Mouse (Mus musculus) intestine, embryonic 14.5 days (tissue): Measurements from ENCODE around the gene Grap. TPM values are rescaled to one million over a fixed set of nuclear protein-coding genes. Genes with fewer than 3 reads are reported as not detected.
A peak's percentile ranks its signal among the peaks of the same experiment; 100 is the strongest.

ENCODE experiments used
- ATAC-seq: fragments of 200-750 bp; cut with Nextera tagmentation; replicated peaks from 2 replicates; pipeline ENCODE4 v1.8.0; 2017; ENCODE audit warnings: low read depth, moderate number of reproducible peaks, moderate TSS enrichment, moderate library complexity; ENCODE audit not compliant: low FRiP score, low TSS enrichment
- DNase-seq: peaks from one replicate; pipeline ENCODE4 v3.0.0-alpha.2; 2018; ENCODE audit warnings: low spot score
- H3K27ac ChIP-seq: fragments of 300-500 bp; sonication (generic); 2 replicates; pipeline ENCODE4 v1.5.1; 2014; ENCODE audit warnings: low read depth, mild to moderate bottlenecking, control low read depth
- H3K27me3 ChIP-seq: fragments of 300-500 bp; sonication (generic); replicated peaks from 2 replicates; pipeline ENCODE4 v1.6.1; 2014; ENCODE audit warnings: low read length, control low read depth; ENCODE audit not compliant: control insufficient read depth, insufficient read depth
- H3K36me3 ChIP-seq: fragments of 300-500 bp; sonication (generic); 2 replicates; pipeline ENCODE4 v1.6.1; 2014; ENCODE audit warnings: low read length, control low read depth; ENCODE audit not compliant: control insufficient read depth, insufficient read depth
- H3K4me1 ChIP-seq: fragments of 300-500 bp; sonication (generic); replicated peaks from 2 replicates; pipeline ENCODE4 v1.6.1; 2014; ENCODE audit warnings: low read length, control low read depth, mixed read lengths; ENCODE audit not compliant: control insufficient read depth, insufficient read depth
- H3K4me2 ChIP-seq: fragments of 300-500 bp; sonication (generic); 2 replicates; pipeline ENCODE4 v1.6.1; 2014; ENCODE audit warnings: low read length
- H3K4me3 ChIP-seq: fragments of 300-500 bp; sonication (generic); 2 replicates; pipeline ENCODE4 v1.5.1; 2014; ENCODE audit warnings: low read depth, low read length, control low read depth, mixed read lengths
- H3K9ac ChIP-seq: fragments of 300-500 bp; sonication (generic); 2 replicates; pipeline ENCODE4 v1.6.1; 2014; ENCODE audit warnings: mild to moderate bottlenecking, low read length
- H3K9me3 ChIP-seq: fragments of 300-500 bp; sonication (generic); 2 replicates; pipeline ENCODE4 v1.6.1; 2016; ENCODE audit warnings: low read length, control low read depth; ENCODE audit not compliant: control insufficient read depth
- WGBS: fragments of 180-500 bp; shearing (Covaris S2); extraction: QIAGEN DNeasy Blood & Tissue Kit; methylation state at CpG from one replicate; pipeline ENCODE4 v1.1.7; 2014; 5-methylcytosine and 5-hydroxymethylcytosine counted together
- polyA plus RNA-seq: library from polyadenylated mRNA; unstranded; fragments of >200 nt; fragmentation: Nextera tagmentation; extraction: Ambion mirVana; gene quantifications from 2 replicates; pipeline ENCODE4 v1.2.1, GENCODE M21; 2014

The Grap gene
- polyA plus RNA-seq, 1 experiment from 2014 or later, result 6.5 TPM

DNA sequence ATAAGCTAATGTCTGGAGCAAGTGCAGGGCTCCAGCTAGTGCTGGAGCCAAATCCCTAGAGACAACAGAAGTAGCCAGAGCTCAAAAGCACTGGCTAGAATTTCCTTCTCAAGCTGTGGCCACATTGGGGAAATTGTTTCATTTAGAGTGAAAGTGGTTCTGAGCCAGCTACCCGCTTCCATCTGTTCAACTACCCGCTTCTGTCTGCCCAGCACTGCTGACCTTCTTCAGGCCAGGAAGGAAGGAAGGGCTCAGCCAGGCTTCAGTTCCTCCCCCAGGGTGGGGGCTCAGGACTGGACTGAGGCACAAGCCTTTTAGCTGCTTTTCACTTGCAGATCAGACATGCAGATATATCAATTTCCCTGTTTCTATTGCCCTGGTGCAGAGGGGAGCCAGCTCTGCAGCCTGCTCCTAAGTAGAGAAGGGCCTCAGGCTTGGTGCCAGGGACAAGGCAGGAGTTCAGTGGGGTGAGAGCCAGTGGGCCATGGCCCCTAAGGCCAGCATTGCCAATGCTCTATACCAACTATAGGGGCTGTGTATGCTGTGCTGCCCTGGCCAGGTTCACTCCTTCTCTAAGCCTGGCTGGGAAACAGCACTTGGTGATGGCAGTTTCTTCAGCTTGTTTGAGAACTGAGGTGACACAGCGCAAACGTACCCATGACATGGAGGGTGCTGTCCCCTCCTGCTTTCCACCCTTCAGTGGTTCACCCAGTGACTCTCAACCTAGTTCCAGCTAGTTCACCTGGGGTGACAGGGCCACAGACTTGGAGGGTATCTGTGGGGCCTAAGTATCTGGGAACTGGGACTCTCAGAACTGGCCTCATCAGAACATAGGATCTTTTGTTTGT lies 6.2 kb downstream of the Grap start:
- no peak for DNase-seq
- ATAC-seq, result no peak
- WGBS, result 79% methylated on average over 4 of the region's 4 CpGs

DNA sequence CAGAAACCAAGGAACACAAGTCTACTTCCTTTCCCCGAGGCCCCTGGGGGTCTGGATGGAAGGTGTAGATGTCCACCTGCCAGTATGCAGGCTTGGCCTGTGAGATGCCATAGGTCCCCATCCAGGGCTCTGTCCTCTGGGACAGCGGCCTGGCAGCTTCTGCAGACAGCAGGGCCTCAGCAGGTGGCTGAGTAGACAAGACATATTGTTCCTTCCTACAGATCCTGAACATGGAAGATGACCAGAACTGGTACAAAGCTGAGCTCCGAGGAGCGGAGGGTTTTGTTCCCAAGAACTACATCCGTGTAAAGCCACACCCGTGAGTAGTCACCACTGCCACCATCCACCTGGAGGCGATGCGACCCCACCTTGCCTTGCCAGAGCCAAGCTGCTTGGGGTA lies 6.9 kb downstream of the Grap start:
- no peak overlapping the region for H3K9ac ChIP-seq
- H3K4me1 ChIP-seq, result no peaks in the 10 kb centered on the region
- H3K4me3 ChIP-seq, result no peak overlapping the region
- 89% methylated on average over 8 of the region's 8 CpGs for WGBS
- no peak overlapping the region for H3K4me2 ChIP-seq
- no peak for DNase-seq
- H3K27ac ChIP-seq, result no peak overlapping the region
- no peak for ATAC-seq
- no peaks in the 10 kb centered on the region for H3K27me3 ChIP-seq
- no peaks in the 10 kb centered on the region for H3K9me3 ChIP-seq
- H3K36me3 ChIP-seq, result no peaks in the 10 kb centered on the region

More for the DNA sequence above, 6.2 kb downstream of the Grap start:
- Histone ChIP-seq H3K27me3 (no peaks in the 10 kb centered on the region), H3K27ac (no peak overlapping the region), H3K4me3 (no peak overlapping the region), H3K36me3 (no peaks in the 10 kb centered on the region), H3K9me3 (no peaks in the 10 kb centered on the region), H3K9ac (no peak overlapping the region), H3K4me1 (no peaks in the 10 kb centered on the region), H3K4me2 (no peak overlapping the region)

DNA sequence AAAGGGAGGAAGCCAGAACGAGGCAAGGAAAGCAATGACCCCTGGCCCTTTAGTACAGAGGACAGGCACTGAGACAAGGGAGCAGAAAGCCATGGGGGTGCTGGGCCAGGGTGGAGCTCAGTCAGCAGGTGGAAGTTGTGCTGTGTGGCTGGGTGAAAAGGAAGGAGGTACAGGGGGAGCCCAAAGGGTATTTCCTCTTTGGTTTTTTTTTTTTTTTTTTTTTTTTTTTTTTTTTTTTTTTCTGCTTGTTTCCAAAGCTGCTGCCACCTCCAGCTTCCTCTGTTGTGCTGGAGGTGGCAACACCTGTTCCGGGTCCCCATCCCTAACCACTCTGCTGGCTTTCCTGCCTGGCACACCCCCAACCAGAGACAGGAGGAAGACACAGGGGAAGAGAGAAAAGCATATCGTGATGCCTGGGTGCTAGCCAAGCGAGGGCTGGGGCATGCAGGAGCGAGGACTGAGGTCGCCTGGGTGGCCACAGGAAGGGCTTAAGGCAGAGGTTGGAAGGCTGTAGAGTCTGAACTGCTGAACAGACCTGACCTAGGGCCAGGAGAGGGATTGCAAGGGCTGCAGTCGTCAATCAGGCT lies 7.8 kb downstream of the Grap start:
- 68% methylated on average over 7 of the region's 7 CpGs for WGBS
- no peak overlapping the region for H3K4me2 ChIP-seq
- H3K27ac ChIP-seq, result no peak overlapping the region
- H3K4me1 ChIP-seq, result no peaks in the 10 kb centered on the region
- ATAC-seq (no peak), DNase-seq (no peak)
- no peak overlapping the region for H3K4me3 ChIP-seq
- H3K36me3 ChIP-seq, result no peaks in the 10 kb centered on the region
- no peaks in the 10 kb centered on the region for H3K9me3 ChIP-seq
- no peaks in the 10 kb centered on the region for H3K27me3 ChIP-seq
- H3K9ac ChIP-seq, result no peak overlapping the region

DNA sequence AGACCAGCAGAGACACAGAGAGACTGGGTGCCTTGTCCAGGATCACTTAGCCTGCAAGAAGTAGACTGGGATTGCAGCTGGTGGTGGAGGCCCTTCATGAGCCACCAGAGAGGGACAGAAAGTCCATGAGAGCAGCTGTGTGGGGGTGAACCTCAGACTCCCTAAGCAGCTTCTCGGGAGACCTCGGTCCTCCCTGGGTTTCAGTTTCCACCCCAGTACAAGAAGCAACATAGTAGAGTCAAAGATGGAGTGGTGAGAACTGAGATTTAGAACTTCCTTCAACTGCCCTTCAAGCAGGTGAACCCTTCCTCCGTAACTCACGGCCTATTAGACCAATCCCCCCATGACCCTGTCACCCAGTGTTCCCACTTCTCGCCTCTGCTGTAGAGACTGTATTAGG lies 9.1 kb downstream of the Grap start:
- Histone ChIP-seq H3K9ac (no peak overlapping the region), H3K4me1 (no peaks in the 10 kb centered on the region), H3K4me2 (no peak overlapping the region), H3K27me3 (no peaks in the 10 kb centered on the region), H3K36me3 (no peaks in the 10 kb centered on the region), H3K9me3 (no peaks in the 10 kb centered on the region), H3K4me3 (no peak overlapping the region), H3K27ac (no peak overlapping the region)
- ATAC-seq (no peak), DNase-seq (no peak)
- 96% methylated on average over 5 of the region's 5 CpGs for WGBS

DNA sequence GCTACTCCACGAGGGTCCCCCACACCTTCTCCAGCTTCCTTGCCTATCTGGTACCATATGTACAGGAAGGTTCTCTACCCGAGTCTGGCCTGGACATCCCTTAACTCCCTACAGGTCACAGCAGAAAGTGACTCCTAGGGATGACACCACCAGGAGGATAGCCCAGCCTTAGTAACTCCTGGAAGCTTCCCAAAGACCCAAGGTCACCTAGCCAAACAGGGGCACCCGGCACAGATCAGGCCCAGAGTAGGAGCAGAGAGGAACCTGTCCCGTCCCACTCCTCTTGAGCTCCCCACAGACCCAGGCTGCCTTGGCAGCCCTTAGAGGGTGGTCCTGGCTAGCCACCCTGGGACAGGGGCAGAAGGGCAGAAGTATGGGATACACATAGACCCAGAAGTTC lies 12.3 kb downstream of the Grap start:
- ATAC-seq, result no peak
- H3K27me3 ChIP-seq, result no peaks in the 10 kb centered on the region
- peaks cover 5% of the 10 kb centered on the region; the same call in 1 of the 2 replicates for H3K4me1 ChIP-seq
- H3K4me3 ChIP-seq, result no peak overlapping the region
- no peak overlapping the region for H3K27ac ChIP-seq
- no peak for DNase-seq
- no peak overlapping the region for H3K4me2 ChIP-seq
- no peak overlapping the region for H3K9ac ChIP-seq
- no peaks in the 10 kb centered on the region for H3K9me3 ChIP-seq
- 86% methylated on average over 4 of the region's 4 CpGs for WGBS
- no peaks in the 10 kb centered on the region for H3K36me3 ChIP-seq

DNA sequence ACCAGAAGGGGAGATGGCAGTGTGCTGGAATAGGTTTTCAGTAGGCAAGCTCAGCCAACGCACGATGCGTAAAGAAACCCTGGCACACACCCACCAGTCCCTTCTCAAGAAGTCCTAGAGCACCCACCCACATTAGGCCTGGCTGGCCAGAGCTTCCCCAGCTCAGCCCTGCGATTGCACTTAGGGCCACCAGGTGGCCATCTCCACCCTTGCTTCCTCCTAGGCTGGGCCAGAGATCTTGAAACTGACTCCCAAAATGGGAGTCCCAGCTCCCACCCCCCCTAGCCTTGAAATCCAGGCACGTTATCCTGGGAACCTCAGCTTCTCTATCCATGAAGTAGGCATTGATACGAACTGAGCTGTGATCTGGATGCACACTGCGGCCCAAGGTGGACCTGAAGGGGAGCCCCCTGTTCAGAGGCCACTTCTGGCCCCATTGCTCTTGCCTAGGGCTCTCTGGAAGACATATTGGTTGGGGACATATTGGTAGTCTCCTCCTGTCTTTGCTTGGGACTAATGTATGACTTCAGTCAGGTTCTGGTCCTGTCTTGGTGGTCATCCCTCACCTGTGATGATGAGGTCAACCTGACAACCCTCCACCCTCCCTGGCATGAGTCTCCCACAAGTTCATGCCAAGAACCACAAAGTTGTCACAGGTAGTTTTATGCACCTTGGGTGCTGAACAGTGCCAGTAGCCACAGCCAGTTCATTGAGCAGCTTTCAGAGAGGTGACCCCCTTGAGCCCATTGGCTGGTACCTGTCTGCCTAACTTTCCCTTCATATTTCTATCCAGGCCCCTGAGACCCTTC lies 13.1 kb downstream of the Grap start:
- Histone ChIP-seq H3K4me3 (no peak overlapping the region), H3K9ac (no peak overlapping the region), H3K9me3 (no peaks in the 10 kb centered on the region), H3K4me2 (no peak overlapping the region), H3K4me1 (peaks cover 5% of the 10 kb centered on the region; the same call in 1 of the 2 replicates), H3K27ac (no peak overlapping the region), H3K36me3 (no peaks in the 10 kb centered on the region), H3K27me3 (no peaks in the 10 kb centered on the region)
- ATAC-seq (no peak), DNase-seq (peak; percentile 74)
- 41% methylated on average over 7 of the region's 7 CpGs for WGBS

DNA sequence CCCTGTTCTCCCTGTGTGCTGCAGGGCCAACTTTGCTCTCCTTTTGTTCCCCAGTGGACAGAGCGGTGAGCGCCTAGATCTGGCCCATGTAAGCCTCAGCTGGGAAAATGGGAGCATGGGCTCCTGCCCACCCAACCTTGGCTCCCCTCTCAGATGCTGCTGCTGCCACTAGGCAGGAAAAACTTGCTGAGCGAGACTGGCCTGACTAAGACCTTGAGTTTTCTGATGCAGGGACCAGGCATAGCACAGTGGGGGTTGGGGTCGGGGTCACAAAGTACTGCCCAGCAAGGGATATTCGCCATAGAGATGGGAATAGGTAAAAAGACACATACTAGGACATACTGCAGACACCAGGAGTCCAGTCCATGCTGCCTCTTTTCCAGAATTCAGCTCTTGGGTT lies 14.2 kb downstream of the Grap start:
- no peak overlapping the region for H3K4me2 ChIP-seq
- no peaks in the 10 kb centered on the region for H3K27me3 ChIP-seq
- H3K4me3 ChIP-seq, result no peak overlapping the region
- H3K9me3 ChIP-seq, result no peaks in the 10 kb centered on the region
- H3K4me1 ChIP-seq, result peaks cover 12% of the 10 kb centered on the region
- DNase-seq (no peak), ATAC-seq (no peak)
- no peak overlapping the region for H3K9ac ChIP-seq
- no peaks in the 10 kb centered on the region for H3K36me3 ChIP-seq
- 77% methylated on average over 5 of the region's 5 CpGs for WGBS
- H3K27ac ChIP-seq, result no peak overlapping the region

DNA sequence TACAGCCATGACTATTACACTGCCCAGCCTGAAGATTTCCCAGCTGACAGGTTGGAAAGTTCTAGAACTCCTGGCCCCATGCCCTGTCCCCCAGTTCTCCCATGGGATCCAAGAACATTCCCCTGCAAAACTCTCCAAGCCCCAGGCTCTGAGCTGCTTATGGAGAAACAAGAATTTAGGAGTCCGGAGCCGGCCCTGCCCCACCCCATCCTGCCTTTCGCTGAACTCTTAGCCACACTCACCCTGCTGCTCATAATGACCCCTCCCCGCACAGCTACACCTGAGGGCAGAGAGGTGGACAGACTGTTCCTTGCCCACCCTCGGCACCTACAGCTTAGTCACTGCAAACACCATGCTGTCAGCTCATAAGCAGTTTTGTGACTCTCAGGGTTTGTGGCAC lies 14.7 kb downstream of the Grap start:
- no peak for DNase-seq
- H3K27ac ChIP-seq, result no peak overlapping the region
- no peaks in the 10 kb centered on the region for H3K9me3 ChIP-seq
- no peak overlapping the region for H3K4me3 ChIP-seq
- H3K4me1 ChIP-seq, result peaks cover 12% of the 10 kb centered on the region
- no peaks in the 10 kb centered on the region for H3K27me3 ChIP-seq
- WGBS, result 81% methylated on average over 5 of the region's 5 CpGs
- H3K4me2 ChIP-seq, result no peak overlapping the region
- no peak for ATAC-seq
- H3K36me3 ChIP-seq, result no peaks in the 10 kb centered on the region
- H3K9ac ChIP-seq, result no peak overlapping the region
